Mouse (Mus musculus) heart, embryonic 11.5 days (tissue): ENCODE results near the gene Ecm2. TPM values are rescaled to one million over a fixed set of nuclear protein-coding genes. Genes with fewer than 3 reads are reported as not detected.

Source experiments
- polyA plus RNA-seq: library from polyadenylated mRNA; unstranded; fragments of >200 nt; fragmentation: Nextera tagmentation; extraction: Ambion mirVana; gene quantifications from 2 replicates; pipeline ENCODE4 v1.2.1, GENCODE M21; 2014

Gene Ecm2
- polyA plus RNA-seq, 1 experiment from 2014 or later = 1.8 TPM

Other genes starting within 250 kb of the Ecm2 start
- gene Fgd3, start 184.5 kb upstream of the Ecm2 start, polyA plus RNA-seq = 0.10 and 0.64 TPM in 2 replicates
- gene Bicd2, start 163.2 kb upstream of the Ecm2 start, polyA plus RNA-seq = 34.0 and 42.8 TPM in 2 replicates
- 11.1 and 11.6 TPM in 2 replicates for gene Ippk, start 83.6 kb upstream of the Ecm2 start, polyA plus RNA-seq
- 0.42 and 0.56 TPM in 2 replicates for gene Tes3-ps, start 11.5 kb upstream of the Ecm2 start, polyA plus RNA-seq
- 0.60 and 0.79 TPM in 2 replicates for gene Aspn, start 39.6 kb downstream of the Ecm2 start, polyA plus RNA-seq
- 0.46 TPM in 2 replicates for gene Omd, start 77.7 kb downstream of the Ecm2 start, polyA plus RNA-seq
- 3.5 and 5.7 TPM in 2 replicates for gene Ogn, start 103.2 kb downstream of the Ecm2 start, polyA plus RNA-seq
- 29.1 and 29.5 TPM in 2 replicates for gene Cenpp, start 148.0 kb downstream of the Ecm2 start, polyA plus RNA-seq
- 12.6 and 17.1 TPM in 2 replicates for gene Nol8, start 148.3 kb downstream of the Ecm2 start, polyA plus RNA-seq
- gene Iars, start 177.3 kb downstream of the Ecm2 start, polyA plus RNA-seq = 69.6 and 78.1 TPM in 2 replicates